Mouse (Mus musculus): ENCODE data around the gene Vmn1r27. TPM values are rescaled to one million over a fixed set of nuclear protein-coding genes. Genes with fewer than 3 reads are reported as not detected.

The Vmn1r27 gene
- not detected for polyA plus RNA-seq (2015; fragmentation: Illumina TruSeq; extraction: RNeasy Lipid Tissue Mini Kit (QIAGEN cat#74804); ENCODE audit: low read depth, low replicate concordance)

GRCm38 (mm10) chr6:58218721-58219120 lies at the start of gene Vmn1r27:
Gene Vmn1r27, minus strand, starts transcription at chr6:58218821.

GRCm38 (mm10) chr6:58261737-58262136 lies 43.1 kb upstream of the Vmn1r27 start, which contains the start of gene Vmn1r28:
Gene Vmn1r28, plus strand, starts transcription at chr6:58262037.

Other genes with a start within 250 kb of the Vmn1r27 start
- gene Vmn1r25, start 238.0 kb downstream of the Vmn1r27 start, polyA plus RNA-seq (2015; fragmentation: Illumina TruSeq; extraction: RNeasy Lipid Tissue Mini Kit (QIAGEN cat#74804); ENCODE audit: low read depth, low replicate concordance) = not detected
- gene Vmn1r26, start 203.7 kb downstream of the Vmn1r27 start, polyA plus RNA-seq (2015; fragmentation: Illumina TruSeq; extraction: RNeasy Lipid Tissue Mini Kit (QIAGEN cat#74804); ENCODE audit: low read depth, low replicate concordance) = not detected
- gene Vmn1r28, start 43.2 kb upstream of the Vmn1r27 start, polyA plus RNA-seq (2015; fragmentation: Illumina TruSeq; extraction: RNeasy Lipid Tissue Mini Kit (QIAGEN cat#74804); ENCODE audit: low read depth, low replicate concordance) = not detected
- not detected for gene Vmn1r29, start 82.7 kb upstream of the Vmn1r27 start, polyA plus RNA-seq (2015; fragmentation: Illumina TruSeq; extraction: RNeasy Lipid Tissue Mini Kit (QIAGEN cat#74804); ENCODE audit: low read depth, low replicate concordance)
- gene Vmn1r30, start 224.6 kb upstream of the Vmn1r27 start, polyA plus RNA-seq (2015; fragmentation: Illumina TruSeq; extraction: RNeasy Lipid Tissue Mini Kit (QIAGEN cat#74804); ENCODE audit: low read depth, low replicate concordance) = not detected

Measured in brain, adult 10 weeks (tissue).